Mouse (Mus musculus) erythroblast, embryonic 14.5 days (primary cell): Measurements from ENCODE around the gene Unc80. TPM values are rescaled to one million over a fixed set of nuclear protein-coding genes. Genes with fewer than 3 reads are reported as not detected.
"Not testable (repeated sequence)": the region's sequence is repeated elsewhere in the genome, so short reads cannot be mapped to it uniquely, and the experiment has no call there.

Experiments used
- H3K27me3 ChIP-seq: 2 replicates; pipeline ENCODE4 v1.6.1; 2012; ENCODE audit warnings: inconsistent platforms; ENCODE audit not compliant: control insufficient read depth
- H3K36me3 ChIP-seq: 2 replicates; pipeline ENCODE4 v1.6.1; 2012; ENCODE audit warnings: mild to moderate bottlenecking, inconsistent platforms; ENCODE audit not compliant: control insufficient read depth
- H3K4me1 ChIP-seq: 2 replicates; pipeline ENCODE4 v1.6.1; 2012; ENCODE audit warnings: inconsistent platforms; ENCODE audit not compliant: control insufficient read depth
- H3K4me3 ChIP-seq: replicated peaks from 2 replicates; pipeline ENCODE3; 2012; ENCODE audit warnings: moderate library complexity, mild to moderate bottlenecking, inconsistent platforms
- H3K9me3 ChIP-seq: 2 replicates; pipeline ENCODE4 v1.6.1; 2012; ENCODE audit warnings: low read length, inconsistent platforms, mixed read lengths; ENCODE audit not compliant: control insufficient read depth
- GATA1 ChIP-seq: IDR thresholded peaks from 2 replicates; pipeline ENCODE4 v1.6.1; 2012; ENCODE audit warnings: low read length, inconsistent platforms, mixed read lengths
- TAL1 ChIP-seq: IDR thresholded peaks from 3 replicates; pipeline ENCODE4 v1.6.1; 2012; ENCODE audit warnings: low read length, inconsistent platforms, mixed read lengths
- polyA plus RNA-seq: library from polyadenylated mRNA; stranded (reverse); fragments of >175 nt; gene quantifications from 2 replicates; pipeline ENCODE4 v1.2.3, GENCODE M21; 2012

Gene Unc80
- polyA plus RNA-seq, 1 experiment, result not detected

DNA sequence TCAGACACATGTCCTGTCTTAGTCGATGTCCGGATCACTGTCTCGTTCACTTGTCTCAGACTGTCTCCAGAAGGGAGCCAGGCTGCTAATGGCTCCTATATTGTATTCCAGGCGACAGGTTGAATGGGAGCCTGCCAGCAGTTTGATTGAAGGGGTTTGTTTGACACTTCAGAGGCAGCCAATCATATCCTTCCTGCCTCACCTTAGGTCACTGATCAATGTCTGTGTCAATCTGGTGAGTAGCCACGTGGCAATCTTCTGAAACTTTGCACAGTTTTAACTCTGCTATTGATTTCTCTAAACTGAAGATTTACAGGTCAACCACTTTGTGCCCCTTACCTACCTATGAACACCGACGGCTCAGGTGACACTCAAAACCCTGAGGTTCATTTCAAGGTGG, 203.3 kb downstream of the Unc80 start:
- Histone ChIP-seq H3K36me3 (no peaks in the 10 kb centered on the region), H3K4me1 (no peaks in the 10 kb centered on the region), H3K9me3 (no peaks in the 10 kb centered on the region), H3K27me3 (no peaks in the 10 kb centered on the region), H3K4me3 (no peak overlapping the region)
- TF ChIP-seq TAL1 (no peak), GATA1 (no peak)

DNA sequence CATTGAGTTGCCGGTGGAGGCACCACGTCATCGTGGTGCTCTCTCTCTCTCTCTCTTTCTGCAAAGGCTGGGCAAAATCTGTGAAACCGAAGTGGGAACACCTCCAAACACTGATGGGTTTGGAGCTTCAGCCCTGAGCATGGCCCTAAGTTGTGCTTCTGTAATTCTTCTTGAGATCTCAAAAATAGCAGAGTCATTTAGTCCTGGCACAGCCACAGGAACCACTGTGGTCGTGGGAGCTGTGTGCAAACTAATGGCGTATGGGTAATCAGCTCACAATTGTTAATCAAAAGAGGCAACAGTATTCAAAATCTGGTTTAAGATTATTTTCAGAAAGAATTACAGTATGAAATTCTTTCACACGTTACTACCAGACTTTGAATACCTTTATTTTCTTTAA, 204.6 kb downstream of the Unc80 start:
- Histone ChIP-seq H3K27me3 (no peaks in the 10 kb centered on the region), H3K4me1 (no peaks in the 10 kb centered on the region), H3K36me3 (no peaks in the 10 kb centered on the region), H3K4me3 (no peak overlapping the region), H3K9me3 (no peaks in the 10 kb centered on the region)
- TF ChIP-seq TAL1 (no peak), GATA1 (no peak)

DNA sequence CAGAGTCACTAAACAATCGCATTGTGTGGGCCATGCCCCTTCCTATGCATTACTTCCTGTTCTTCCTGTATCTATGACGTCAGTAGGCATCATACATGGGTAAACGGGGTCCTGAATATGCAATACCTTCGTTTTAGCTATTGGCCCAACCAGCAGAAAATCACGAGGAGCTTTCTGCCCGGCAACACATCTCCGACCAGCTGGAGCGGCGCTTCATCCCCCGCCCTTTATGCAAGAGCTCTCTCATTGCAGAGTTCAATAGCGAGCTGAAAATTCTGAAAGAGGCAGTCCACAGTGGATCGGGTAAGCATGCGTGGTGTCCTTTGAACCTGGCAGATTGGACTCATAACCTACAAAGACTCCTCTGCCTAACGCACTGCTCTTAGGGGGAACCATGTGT, 209.8 kb downstream of the Unc80 start:
- Histone ChIP-seq H3K36me3 (no peaks in the 10 kb centered on the region), H3K4me3 (no peak overlapping the region)

DNA sequence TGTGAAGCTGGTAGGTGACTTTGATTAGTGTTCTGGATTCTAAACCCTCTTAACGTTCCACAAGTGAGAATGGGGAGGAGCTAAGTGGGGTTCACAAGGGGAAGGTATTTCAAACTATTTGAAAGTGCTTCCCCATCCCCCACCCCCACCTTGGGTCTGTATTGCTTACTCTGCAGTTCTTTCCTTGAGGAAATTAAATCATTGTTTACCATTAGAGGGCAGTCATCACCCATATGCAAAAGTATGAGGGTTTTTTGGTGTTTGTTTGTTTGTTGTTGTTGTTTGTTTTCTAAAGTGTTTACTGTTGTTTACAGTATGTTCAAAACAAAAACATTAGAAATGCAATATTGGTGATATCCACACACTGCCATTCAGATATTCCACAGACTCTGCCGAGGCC, 210.5 kb downstream of the Unc80 start:
- H3K9me3 ChIP-seq, result no peaks in the 10 kb centered on the region
- no peaks in the 10 kb centered on the region for H3K36me3 ChIP-seq
- no peaks in the 10 kb centered on the region for H3K4me1 ChIP-seq
- no peak for TF ChIP-seq GATA1
- TF ChIP-seq TAL1, result no peak
- no peak overlapping the region for H3K4me3 ChIP-seq
- no peaks in the 10 kb centered on the region for H3K27me3 ChIP-seq

More for the DNA sequence above, 209.8 kb downstream of the Unc80 start:
- Histone ChIP-seq H3K9me3 (no peaks in the 10 kb centered on the region), H3K4me1 (no peaks in the 10 kb centered on the region), H3K27me3 (no peaks in the 10 kb centered on the region)
- no peak for TF ChIP-seq GATA1
- TF ChIP-seq TAL1, result no peak

DNA sequence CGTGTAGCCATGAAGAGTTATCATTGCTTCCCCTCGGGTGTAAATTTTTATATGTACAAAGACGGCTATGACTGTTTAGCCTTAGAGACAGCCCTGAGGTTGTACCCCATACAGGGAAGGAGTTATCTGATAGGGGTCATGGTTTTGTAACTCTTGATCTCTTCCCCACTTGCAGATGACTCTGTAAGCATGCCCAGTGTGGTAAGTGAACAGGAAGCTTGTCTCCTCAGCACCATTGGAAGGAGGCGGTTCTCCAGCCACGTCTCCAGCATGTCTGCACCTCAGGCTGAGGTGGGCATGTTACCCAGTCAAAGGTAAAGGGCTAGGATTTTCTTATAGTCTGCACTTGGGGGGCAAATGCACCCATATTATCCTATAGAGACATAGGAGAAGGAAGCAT, 214.8 kb downstream of the Unc80 start:
- Histone ChIP-seq H3K27me3 (no peaks in the 10 kb centered on the region), H3K4me3 (no peak overlapping the region), H3K4me1 (no peaks in the 10 kb centered on the region), H3K36me3 (no peaks in the 10 kb centered on the region), H3K9me3 (no peaks in the 10 kb centered on the region)
- TF ChIP-seq TAL1, result no peak

DNA sequence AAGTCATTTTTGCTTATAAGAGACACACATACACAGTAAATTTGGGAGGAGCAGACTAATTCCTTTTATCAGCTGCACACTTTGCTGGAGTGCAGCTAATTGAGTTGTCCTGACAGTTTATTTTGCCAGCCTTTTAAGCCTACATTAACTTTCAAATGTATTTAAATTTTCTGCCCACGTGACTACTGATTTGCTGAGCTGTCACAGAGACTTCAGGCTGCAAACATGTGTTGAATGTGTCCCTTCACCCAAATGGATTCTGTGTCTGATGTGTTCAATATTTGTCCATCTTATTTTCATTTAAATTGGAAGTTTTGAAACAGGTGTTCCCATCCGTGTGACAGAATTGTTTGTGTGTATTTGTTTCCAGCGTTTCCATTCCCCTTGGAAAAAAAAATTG, 223.6 kb downstream of the Unc80 start:
- no peak for TF ChIP-seq TAL1
- TF ChIP-seq GATA1, result no peak
- Histone ChIP-seq H3K4me3 (no peak overlapping the region), H3K27me3 (peaks cover 3% of the 10 kb centered on the region), H3K9me3 (no peaks in the 10 kb centered on the region), H3K4me1 (no peaks in the 10 kb centered on the region), H3K36me3 (no peaks in the 10 kb centered on the region)

DNA sequence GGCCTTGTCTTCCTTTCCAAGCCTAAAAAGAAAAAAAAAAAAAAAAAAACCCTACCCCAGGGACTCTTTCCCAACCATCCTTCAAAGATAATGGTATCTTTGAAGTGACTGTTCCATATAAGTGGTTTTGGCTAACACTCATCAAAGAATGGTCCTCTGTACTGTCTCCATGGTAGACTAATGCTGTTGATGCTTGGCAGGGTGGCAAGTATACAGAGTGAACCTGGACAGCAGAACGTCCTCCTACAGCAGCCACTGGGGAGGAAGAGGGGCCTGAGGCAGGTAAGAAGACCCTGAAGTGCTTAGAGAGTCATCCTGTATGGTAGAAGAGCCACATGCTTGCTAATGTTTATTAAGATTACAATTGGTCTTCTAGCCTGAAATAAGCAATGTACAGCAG, 224.1 kb downstream of the Unc80 start:
- Histone ChIP-seq H3K4me3 (no peak overlapping the region), H3K36me3 (no peaks in the 10 kb centered on the region), H3K4me1 (no peaks in the 10 kb centered on the region), H3K27me3 (peaks cover 3% of the 10 kb centered on the region), H3K9me3 (no peaks in the 10 kb centered on the region)
- no peak for TF ChIP-seq GATA1
- TF ChIP-seq TAL1, result no peak

DNA sequence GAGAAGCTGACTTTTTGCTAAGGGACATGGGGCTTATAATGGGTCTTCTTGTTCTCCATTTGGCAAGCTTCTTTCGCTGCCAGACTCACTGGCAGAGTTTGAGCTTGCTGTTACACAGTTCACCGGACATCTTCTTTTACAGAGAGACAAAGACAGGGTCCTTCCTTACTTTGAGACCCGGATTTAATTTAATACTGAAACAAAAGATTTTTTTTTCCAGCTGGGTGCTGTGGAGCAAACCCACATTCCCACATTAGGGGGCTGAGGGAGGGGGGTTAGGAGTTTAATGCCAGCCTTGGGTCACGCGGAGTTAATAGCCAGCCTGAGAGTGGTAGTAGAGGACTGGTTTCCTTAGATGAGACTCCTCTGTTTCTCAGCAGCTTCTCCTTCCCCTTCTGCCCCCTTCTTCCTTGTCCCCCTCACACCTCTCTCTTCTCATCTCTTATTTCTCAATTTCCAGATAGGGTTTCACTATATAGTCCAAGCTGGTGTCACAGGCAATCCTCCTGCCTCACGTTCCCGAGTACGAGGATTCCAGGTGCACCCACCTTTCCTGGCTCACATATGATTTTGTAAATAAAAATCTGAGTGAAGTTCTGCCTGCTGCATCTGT, 224.7 kb downstream of the Unc80 start:
- no peak for TF ChIP-seq GATA1
- no peak for TF ChIP-seq TAL1
- Histone ChIP-seq H3K4me1 (no peaks in the 10 kb centered on the region), H3K36me3 (no peaks in the 10 kb centered on the region), H3K9me3 (no peaks in the 10 kb centered on the region), H3K27me3 (peaks cover 3% of the 10 kb centered on the region), H3K4me3 (no peak overlapping the region)

GRCm38 (mm10) chr1:66694266-66694665, 226.1 kb downstream of the Unc80 start:
- Histone ChIP-seq H3K36me3 (no peaks in the 10 kb centered on the region), H3K27me3 (peaks cover 3% of the 10 kb centered on the region), H3K4me3 (no peak overlapping the region), H3K4me1 (no peaks in the 10 kb centered on the region), H3K9me3 (no peaks in the 10 kb centered on the region)
- no peak for TF ChIP-seq GATA1
- TF ChIP-seq TAL1, result no peak

- H3K27me3 ChIP-seq, result peaks cover 3% of the 10 kb centered on the region
- H3K4me3 ChIP-seq, result no peak overlapping the region
- no peaks in the 10 kb centered on the region for H3K9me3 ChIP-seq
- no peak for TF ChIP-seq GATA1
- TF ChIP-seq TAL1, result no peak
- H3K36me3 ChIP-seq, result no peaks in the 10 kb centered on the region
- H3K4me1 ChIP-seq, result 0 out of 2 replicates have a peak, but pooled peaks cover under 1% of the 10 kb centered on the region
Observed at GRCm38 (mm10) chr1:66695296-66695695, 227.1 kb downstream of the Unc80 start.

GRCm38 (mm10) chr1:66699630-66700029, 231.5 kb downstream of the Unc80 start:
- peaks cover 11% of the 10 kb centered on the region for H3K36me3 ChIP-seq
- not testable (repeated sequence) for H3K4me3 ChIP-seq, H3K27me3 ChIP-seq, H3K9me3 ChIP-seq
- peaks cover 29% of the 10 kb centered on the region for H3K4me1 ChIP-seq
